10 mouse cellular contexts compared by ENCODE assay signal in genomic region chr5:123128426-123129169, GRCm38 (mm10). TPM values are rescaled to one million over a fixed set of nuclear protein-coding genes. Genes with fewer than 3 reads are reported as not detected.
DNase-seq lines count a peak whose midpoint lies in the region; ATAC-seq and TF ChIP-seq lines count a peak whose summit lies in the region.
"Had no signal": no experiment of that assay in that cellular context is flagged by ENCODE, and none has a peak within 500 bp of the region (broad histone marks: within the 10 kb centered on the region; RNA-seq: fewer than 3 reads in every experiment).

No protein-coding gene starts in this region.

- H3K27me3 ChIP-seq in lung, embryonic 14.5 days (ENCODE audit: insufficient read depth, low read length) = no peaks in the 10 kb centered on the region
- H3K27me3 ChIP-seq in hindbrain, embryonic 16.5 days (replicated peaks; ENCODE audit: control insufficient read depth, insufficient read depth, low read length) = no peaks in the 10 kb centered on the region

- peaks cover 23% of the 10 kb centered on the region; the same call in 1 of the 2 replicates for H3K36me3 ChIP-seq in lung, embryonic 14.5 days (ENCODE audit: insufficient read depth)
- peaks cover 2% of the 10 kb centered on the region; the same call in 1 of the 2 replicates for H3K36me3 ChIP-seq in hindbrain, embryonic 16.5 days (ENCODE audit: control insufficient read depth, insufficient read depth, low read length)

- DNase-seq in cerebellum, adult 8-10 months = peak; percentile 16
- DNase-seq in cerebellum, adult 18-20 months = no peak
- DNase-seq in heart, adult 9 months (ENCODE audit: low spot score in 2 of 2) = peak; percentile 23 to 57
- no peak for DNase-seq in lung, embryonic 14.5 days
- peak; percentile 74 to 85 for DNase-seq in spleen, postnatal 4 days (ENCODE audit: low spot score in 2 of 2)
- DNase-seq in urinary bladder, postnatal 4 days (ENCODE audit: low spot score in 2 of 2) = no peak
- DNase-seq in kidney, adult 8-10 months = no peak
- DNase-seq: kidney, adult 11 months had no signal

- peaks cover 4% of the 10 kb centered on the region for H3K4me1 ChIP-seq in lung, embryonic 14.5 days (ENCODE audit: insufficient read depth)
- peaks cover 16% of the 10 kb centered on the region for H3K4me1 ChIP-seq in hindbrain, embryonic 16.5 days (ENCODE audit: control insufficient read depth, insufficient read depth, low read depth, low read length)

- H3K27ac ChIP-seq in lung, embryonic 14.5 days (ENCODE audit: low read depth) = no peak overlapping the region
- no peak overlapping the region for H3K27ac ChIP-seq in hindbrain, embryonic 16.5 days (ENCODE audit: low read depth, low read length)

- WGBS in lung, embryonic 14.5 days = 43% methylated on average over 10 of the region's 10 CpGs
- 56% methylated on average over 10 of the region's 10 CpGs for WGBS in hindbrain, embryonic 16.5 days

- TF ChIP-seq CTCF in lung, embryonic 14.5 days (IDR thresholded peaks at IDR 0.05; ENCODE audit: low read depth) = no peak

- no peaks in the 10 kb centered on the region for H3K9me3 ChIP-seq in lung, embryonic 14.5 days (ENCODE audit: low read depth, low read length)
- H3K9me3 ChIP-seq in hindbrain, embryonic 16.5 days (ENCODE audit: control insufficient read depth, low read length) = no peaks in the 10 kb centered on the region

- H3K4me3 ChIP-seq in lung, embryonic 14.5 days (ENCODE audit: low read depth, low read length) = no peak overlapping the region
- no peak overlapping the region for H3K4me3 ChIP-seq in hindbrain, embryonic 16.5 days (ENCODE audit: low read length)

- no peak for ATAC-seq in lung, embryonic 14.5 days (ENCODE audit: insufficient read depth)
- no peak for ATAC-seq in hindbrain, embryonic 16.5 days

- H3K9ac ChIP-seq in lung, embryonic 14.5 days = no peak overlapping the region
- H3K9ac ChIP-seq in hindbrain, embryonic 16.5 days (ENCODE audit: low read depth, low read length) = no peak overlapping the region

- 0 out of 2 replicates have a peak overlapping the region, but pooled peaks have one; percentile 5 for H3K4me2 ChIP-seq in lung, embryonic 14.5 days
- H3K4me2 ChIP-seq in hindbrain, embryonic 16.5 days (ENCODE audit: low read length) = no peak overlapping the region

RNA-seq across cellular contexts. Expression of gene Rhof, which starts 3.9 kb away (rescaled TPM):
- polyA plus RNA-seq in lung, embryonic 14.5 days (2014; fragmentation: Nextera tagmentation; extraction: Ambion mirVana) = 2.4 and 2.5 TPM in 2 replicates
- 26.6 and 29.7 TPM in 2 replicates for polyA plus RNA-seq in hindbrain, embryonic 16.5 days (2015; fragmentation: Nextera tagmentation; extraction: Ambion mirVana)

RNA-seq across cellular contexts. Expression of gene Setd1b, which starts 13.4 kb away (rescaled TPM):
- polyA plus RNA-seq in lung, embryonic 14.5 days (2014; fragmentation: Nextera tagmentation; extraction: Ambion mirVana) = 11.5 and 12.1 TPM in 2 replicates
- 9.5 and 9.8 TPM in 2 replicates for polyA plus RNA-seq in hindbrain, embryonic 16.5 days (2015; fragmentation: Nextera tagmentation; extraction: Ambion mirVana)

RNA-seq across cellular contexts. Expression of gene Psmd9, which starts 40.6 kb away (rescaled TPM):
- polyA plus RNA-seq in lung, embryonic 14.5 days (2014; fragmentation: Nextera tagmentation; extraction: Ambion mirVana) = 70.9 and 81.7 TPM in 2 replicates
- polyA plus RNA-seq in hindbrain, embryonic 16.5 days (2015; fragmentation: Nextera tagmentation; extraction: Ambion mirVana) = 77.2 and 89.4 TPM in 2 replicates

RNA-seq across cellular contexts. Expression of gene Hpd, which starts 53.9 kb away (rescaled TPM):
- polyA plus RNA-seq in lung, embryonic 14.5 days (2014; fragmentation: Nextera tagmentation; extraction: Ambion mirVana) = not detected in 2 replicates
- polyA plus RNA-seq in hindbrain, embryonic 16.5 days (2015; fragmentation: Nextera tagmentation; extraction: Ambion mirVana) = not detected in 2 replicates
- polyA plus RNA-seq: midbrain, postnatal 0 days had no signal

Comparison
In these comparisons a context has a peak if more than half of its experiments do, and no peak if none do; other contexts are left out.
1. DNase-seq: peak in cerebellum, adult 8-10 months (single experiment), heart, adult 9 months (2 of 2) and spleen, postnatal 4 days (2 of 2); none in cerebellum, adult 18-20 months (0 of 2), lung, embryonic 14.5 days (single experiment), urinary bladder, postnatal 4 days (0 of 2) and kidney, adult 8-10 months (0 of 2).